Comparison of ENCODE assay signal across 9 mouse cellular contexts in genomic region chr13:48528123-48528871, GRCm38 (mm10). TPM values are rescaled to one million over a fixed set of nuclear protein-coding genes. Genes with fewer than 3 reads are reported as not detected.
DNase-seq lines count a peak whose midpoint lies in the region; ATAC-seq and TF ChIP-seq lines count a peak whose summit lies in the region.
"Had no signal": no experiment of that assay in that cellular context is flagged by ENCODE, and none has a peak within 500 bp of the region (broad histone marks: within the 10 kb centered on the region; RNA-seq: fewer than 3 reads in every experiment).

No protein-coding gene starts in this region.

- peak; percentile 57 for DNase-seq in adrenal gland, adult 8-10 months
- DNase-seq in embryo, embryonic 11.5 days (ENCODE audit: low read depth, low spot score), result peak; percentile 75
- peak; percentile 94 for DNase-seq in limb, embryonic 14.5 days (ENCODE audit: low spot score)
- peak; percentile 88 for DNase-seq in naive thymus-derived CD4-positive, alpha-beta T cell, adult 2 months (ENCODE audit: low read depth)
- DNase-seq in testis, postnatal 14 days (ENCODE audit: low spot score), result peak; percentile 50

- no peak overlapping the region for H3K9ac ChIP-seq in heart, embryonic 12.5 days
- H3K9ac ChIP-seq in kidney, embryonic 15.5 days, result no peak overlapping the region
- H3K9ac ChIP-seq in limb, embryonic 14.5 days (ENCODE audit: low read depth, low read length, severe bottlenecking), result no peak overlapping the region

- H3K4me3 ChIP-seq in heart, embryonic 12.5 days, result no peak overlapping the region
- H3K4me3 ChIP-seq in kidney, embryonic 15.5 days (replicated peaks), result no peak overlapping the region
- no peak overlapping the region for H3K4me3 ChIP-seq in limb, embryonic 14.5 days (replicated peaks; ENCODE audit: low read length)

- peak; percentile 94 for ATAC-seq in CD4-positive, CD25-positive, alpha-beta regulatory T cell, adult 4 months
- ATAC-seq in heart, embryonic 12.5 days (ENCODE audit: insufficient number of reproducible peaks, low FRiP score), result 0 out of 2 replicates have a peak, but pooled peaks have one; percentile 52
- ATAC-seq in kidney, embryonic 15.5 days (replicated peaks; ENCODE audit: low FRiP score), result peak; percentile 29; the same call in 1 of the 2 replicates
- peak; percentile 49 for ATAC-seq in limb, embryonic 14.5 days (ENCODE audit: low FRiP score, low read depth)

- H3K9me3 ChIP-seq in heart, embryonic 12.5 days (replicated peaks), result no peaks in the 10 kb centered on the region
- H3K9me3 ChIP-seq in kidney, embryonic 15.5 days (replicated peaks), result no peaks in the 10 kb centered on the region
- no peaks in the 10 kb centered on the region for H3K9me3 ChIP-seq in limb, embryonic 14.5 days (ENCODE audit: control insufficient read depth, low read length)

- H3K27ac ChIP-seq in heart, embryonic 12.5 days (ENCODE audit: poor library complexity, severe bottlenecking), result no peak overlapping the region
- H3K27ac ChIP-seq in kidney, embryonic 15.5 days, result no peak overlapping the region
- H3K27ac ChIP-seq in limb, embryonic 14.5 days (replicated peaks; ENCODE audit: low read depth, low read length), result no peak overlapping the region

- whole genome bisulfite sequencing in heart, embryonic 12.5 days, result 51% methylated on average over 15 of the region's 15 CpGs
- 53% methylated on average over 15 of the region's 15 CpGs for WGBS in kidney, embryonic 15.5 days
- WGBS in limb, embryonic 14.5 days, result 55% methylated on average over 15 of the region's 15 CpGs

- H3K36me3 ChIP-seq in heart, embryonic 12.5 days, result peaks cover 1% of the 10 kb centered on the region
- H3K36me3 ChIP-seq in kidney, embryonic 15.5 days, result peaks cover 2% of the 10 kb centered on the region; the same call in 1 of the 2 replicates
- H3K36me3 ChIP-seq in limb, embryonic 14.5 days (ENCODE audit: control insufficient read depth, insufficient read depth, low read length), result no peaks in the 10 kb centered on the region

- no peak overlapping the region for H3K4me2 ChIP-seq in heart, embryonic 12.5 days
- H3K4me2 ChIP-seq in kidney, embryonic 15.5 days, result no peak overlapping the region
- H3K4me2 ChIP-seq in limb, embryonic 14.5 days (replicated peaks; ENCODE audit: low read depth, low read length, severe bottlenecking), result no peak overlapping the region

- no peaks in the 10 kb centered on the region for H3K27me3 ChIP-seq in heart, embryonic 12.5 days (replicated peaks)
- H3K27me3 ChIP-seq in kidney, embryonic 15.5 days, result no peaks in the 10 kb centered on the region
- no peaks in the 10 kb centered on the region for H3K27me3 ChIP-seq in limb, embryonic 14.5 days (ENCODE audit: control insufficient read depth, insufficient read depth, low read length)

- no peaks in the 10 kb centered on the region for H3K4me1 ChIP-seq in heart, embryonic 12.5 days (replicated peaks)
- H3K4me1 ChIP-seq in kidney, embryonic 15.5 days, result 0 out of 2 replicates have a peak, but pooled peaks cover 3% of the 10 kb centered on the region
- H3K4me1 ChIP-seq in limb, embryonic 14.5 days (ENCODE audit: control insufficient read depth, insufficient read depth, low read length), result no peaks in the 10 kb centered on the region

- no peak for TF ChIP-seq POLR2A in limb, embryonic 14.5 days (IDR thresholded peaks at IDR 0.05; ENCODE audit: borderline replicate concordance, extremely low read depth, insufficient read depth, insufficient read length)

RNA-seq across cellular contexts. Expression of gene A830005F24Rik, which starts 14.9 kb away (rescaled TPM):
- polyA plus RNA-seq in CD4-positive, CD25-positive, alpha-beta regulatory T cell, adult 4 months (2017; shearing (Covaris generic)), result 1 to 10 TPM; 3.5 to 4.5 TPM
- total RNA-seq in adrenal gland, adult 8-10 months (2022), result not detected
- 0.75 and 0.76 TPM in 2 replicates for polyA plus RNA-seq in heart, embryonic 12.5 days (2016; fragmentation: Nextera tagmentation; extraction: Ambion mirVana)
- 1.2 and 1.5 TPM in 2 replicates for polyA plus RNA-seq in kidney, embryonic 15.5 days (2015; fragmentation: Nextera tagmentation; extraction: Ambion mirVana)
- polyA plus RNA-seq in limb, embryonic 14.5 days (2012; rRNA removed), result 0.26 and 1.6 TPM in 2 replicates
- 1.2 and 1.8 TPM in 2 replicates for polyA plus RNA-seq in limb, embryonic 14.5 days (2014; fragmentation: Nextera tagmentation; extraction: Ambion mirVana)
- total RNA-seq: gastrocnemius, postnatal 4 days had no signal

RNA-seq across cellular contexts. Expression of gene Zfp169, which starts 15.0 kb away (rescaled TPM):
- 10 to 100 TPM; 14.7 to 18.3 TPM for polyA plus RNA-seq in CD4-positive, CD25-positive, alpha-beta regulatory T cell, adult 4 months (2017; shearing (Covaris generic))
- 10 to 100 TPM; 11.3 to 13.7 (median 12.7) TPM for total RNA-seq in adrenal gland, adult 8-10 months (2022)
- 3.8 and 4.1 TPM in 2 replicates for polyA plus RNA-seq in heart, embryonic 12.5 days (2016; fragmentation: Nextera tagmentation; extraction: Ambion mirVana)
- 3.5 and 3.9 TPM in 2 replicates for polyA plus RNA-seq in kidney, embryonic 15.5 days (2015; fragmentation: Nextera tagmentation; extraction: Ambion mirVana)
- polyA plus RNA-seq in limb, embryonic 14.5 days (2012; rRNA removed), result 8.6 and 11.5 TPM in 2 replicates
- polyA plus RNA-seq in limb, embryonic 14.5 days (2014; fragmentation: Nextera tagmentation; extraction: Ambion mirVana), result 5.6 and 7.6 TPM in 2 replicates

Comparison
In these comparisons a context has a peak if more than half of its experiments do, and no peak if none do; other contexts are left out.
1. ATAC-seq: peak in every context shown above with its lines; median percentile 94 in CD4-positive, CD25-positive, alpha-beta regulatory T cell, adult 4 months; 52 in heart, embryonic 12.5 days; 49 in limb, embryonic 14.5 days; 29 in kidney, embryonic 15.5 days.